Mouse (Mus musculus): ENCODE data around the gene Treml4. TPM values are rescaled to one million over a fixed set of nuclear protein-coding genes. Genes with fewer than 3 reads are reported as not detected.

Gene Treml4
- polyA plus RNA-seq (2012) = 0.12 and 0.14 TPM in 2 replicates

DNA sequence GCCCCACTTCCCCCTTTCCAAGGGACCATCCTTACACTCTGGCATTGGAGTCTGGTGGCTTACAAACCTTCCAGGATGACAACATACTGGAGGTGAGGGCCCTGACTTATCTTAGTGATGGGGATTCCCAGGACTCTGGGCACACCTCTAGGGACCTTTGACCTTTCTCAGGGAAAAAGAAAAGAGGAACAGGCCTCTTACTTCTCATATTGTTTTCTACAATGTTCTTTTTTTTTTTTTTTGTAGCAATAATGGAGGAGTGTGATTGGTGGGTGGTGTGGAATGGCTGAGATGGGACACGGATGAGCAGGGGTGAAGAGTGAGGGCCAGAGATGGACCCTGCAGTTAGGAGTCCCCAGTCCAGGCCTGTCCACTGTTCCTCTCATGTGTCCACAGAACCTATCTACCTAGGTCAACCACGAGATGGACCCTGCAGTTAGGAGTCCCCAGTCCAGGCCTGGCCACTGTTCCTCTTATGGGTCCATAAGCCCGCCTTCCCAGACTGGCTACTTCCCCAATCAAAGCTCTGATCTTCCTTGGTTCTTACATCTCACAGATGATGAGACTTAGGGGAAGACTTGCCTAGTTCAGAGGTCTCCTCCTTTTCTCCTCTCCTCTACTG lies at the start of gene Treml4:
TSS of gene Treml4 (plus strand) at position 555 of the 622 bp plus-strand sequence.

DNA sequence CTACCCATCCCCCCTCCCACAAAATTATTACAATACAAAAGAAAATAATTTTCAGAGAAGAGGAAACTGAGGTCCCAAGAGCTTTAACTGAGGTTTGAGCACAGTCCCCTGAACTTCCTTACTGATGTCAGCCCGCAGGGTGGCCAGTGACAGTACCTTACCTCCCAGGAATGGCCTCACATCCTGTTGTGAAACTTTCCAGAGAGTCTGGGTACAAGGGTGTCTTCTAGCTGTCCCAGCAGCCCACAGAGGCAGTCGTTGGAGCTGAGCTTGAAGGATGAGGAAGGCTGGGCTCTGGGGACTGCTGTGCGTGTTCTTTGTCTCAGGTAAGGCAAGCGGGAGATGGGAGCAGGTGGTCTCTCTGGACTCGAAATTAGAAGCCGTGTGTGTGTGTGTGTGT lies 31.6 kb upstream of the Treml4 start, which contains the start of gene Trem1:
TSS of gene Trem1 (plus strand) at position 251 of the 400 bp plus-strand sequence.

DNA sequence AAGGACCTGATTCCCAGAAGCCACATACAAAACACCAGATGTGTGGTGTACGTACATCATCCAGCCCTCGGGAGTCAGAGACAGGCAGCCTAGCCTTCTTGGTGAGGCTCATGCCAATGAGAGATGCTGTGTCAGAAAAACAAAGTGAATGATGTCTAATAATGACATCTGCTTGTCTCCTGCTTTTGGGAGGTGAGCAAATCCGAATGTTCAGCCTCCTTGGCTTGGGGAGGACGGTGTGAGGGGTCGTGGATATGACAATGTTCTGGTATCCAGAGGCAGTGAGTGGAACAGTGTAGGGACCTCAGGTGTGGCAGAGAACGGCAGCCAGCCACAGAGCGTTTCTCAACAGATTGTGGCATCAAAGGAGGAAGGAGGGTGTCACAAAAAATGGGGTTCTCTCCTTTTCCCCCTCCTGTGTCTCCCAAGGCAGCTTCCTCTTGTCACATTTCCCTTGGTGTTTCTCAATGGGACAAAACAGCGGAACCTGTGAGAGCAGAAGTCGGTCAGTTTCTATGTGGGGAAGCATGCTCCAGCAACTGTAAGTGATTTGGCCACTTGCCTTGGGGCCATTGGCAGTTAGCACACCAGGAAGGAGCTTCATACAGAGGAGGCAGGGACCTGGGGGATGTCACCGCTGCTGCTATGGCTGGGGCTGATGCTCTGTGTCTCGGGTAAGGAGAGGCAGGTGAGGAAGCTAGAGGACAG lies 16.7 kb upstream of the Treml4 start, which contains the start of gene Trem3:
TSS of gene Trem3 (plus strand) at position 557 of the 708 bp plus-strand sequence.

DNA sequence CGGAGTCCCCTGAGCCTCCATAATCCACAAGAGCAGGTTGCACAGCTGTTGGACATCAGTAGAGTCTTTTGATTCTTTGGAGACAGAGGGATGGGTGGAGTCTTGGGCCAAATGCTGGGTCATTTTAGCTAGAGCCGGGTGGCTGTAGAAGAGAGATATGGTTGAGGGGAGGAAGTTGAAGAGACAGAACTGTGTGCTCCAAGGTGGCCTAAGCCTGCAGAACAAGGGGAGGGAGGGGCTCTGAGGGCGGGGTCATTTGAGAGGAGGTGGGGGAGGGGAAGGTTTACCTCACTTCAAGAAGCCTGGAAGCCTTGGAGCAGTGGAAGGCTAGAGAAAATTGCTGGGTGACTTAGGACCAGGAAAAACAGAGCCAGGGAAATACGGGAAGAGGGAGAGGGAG lies 35.1 kb downstream of the Treml4 start, which contains the start of gene Treml2:
TSS of gene Treml2 (plus strand) at position 296 of the 400 bp plus-strand sequence.

DNA sequence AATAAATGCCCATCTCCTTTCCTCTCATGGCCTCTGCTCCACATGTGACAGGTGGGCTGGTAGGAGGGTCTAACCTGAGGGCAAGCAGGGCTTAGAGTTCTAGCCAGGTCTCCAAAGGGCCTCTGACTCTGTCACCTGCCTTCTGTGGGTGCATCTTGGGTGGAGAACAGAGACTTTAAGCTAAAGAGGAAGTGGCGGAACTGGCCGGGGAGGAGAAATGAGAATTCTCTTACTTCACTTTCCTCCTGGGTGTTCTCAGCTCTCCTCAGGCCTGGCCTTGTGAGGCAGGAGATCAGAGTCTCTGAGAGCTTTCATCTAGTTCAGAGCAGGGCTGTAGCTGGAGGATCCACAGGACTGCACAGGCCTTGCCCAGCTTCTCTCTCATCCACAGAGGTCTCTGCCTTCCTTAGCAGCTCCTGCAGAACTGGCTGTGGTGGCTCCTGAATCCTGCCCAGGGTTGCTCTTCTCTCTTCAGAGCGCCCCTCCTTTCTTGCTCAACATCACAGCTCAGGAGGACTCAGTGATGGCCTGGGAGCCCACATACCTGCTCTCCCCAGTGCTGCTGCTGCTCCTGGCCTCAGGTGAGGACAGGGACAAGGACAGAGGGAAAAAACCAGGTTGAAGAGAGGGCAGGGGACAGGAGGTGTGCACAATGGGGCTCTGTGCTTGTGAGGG lies 51.9 kb downstream of the Treml4 start, which contains the start of gene B430306N03Rik:
TSS of gene B430306N03Rik (plus strand) at position 237 of the 675 bp plus-strand sequence.

Other genes with a start within 250 kb of the Treml4 start
- gene 1700122O11Rik, start 226.0 kb upstream of the Treml4 start, polyA plus RNA-seq (2012) = not detected in 2 replicates
- gene 1700067P10Rik, start 175.0 kb upstream of the Treml4 start, polyA plus RNA-seq (2012) = not detected in 2 replicates
- gene 9830107B12Rik, start 118.0 kb upstream of the Treml4 start, polyA plus RNA-seq (2012) = 0.03 and 0.05 TPM in 2 replicates
- 0.18 and 0.81 TPM in 2 replicates for gene A530064D06Rik, start 97.0 kb upstream of the Treml4 start, polyA plus RNA-seq (2012)
- gene Trem1, start 31.5 kb upstream of the Treml4 start, polyA plus RNA-seq (2012) = 1.00 and 1.9 TPM in 2 replicates
- 8.8 and 15.1 TPM in 2 replicates for gene Trem3, start 16.5 kb upstream of the Treml4 start, polyA plus RNA-seq (2012)
- 19.0 and 27.0 TPM in 2 replicates for gene Treml2, start 35.2 kb downstream of the Treml4 start, polyA plus RNA-seq (2012)
- 1.5 and 2.0 TPM in 2 replicates for gene B430306N03Rik, start 51.8 kb downstream of the Treml4 start, polyA plus RNA-seq (2012)
- 3.6 and 9.1 TPM in 2 replicates for gene Trem2, start 82.1 kb downstream of the Treml4 start, polyA plus RNA-seq (2012)
- gene Treml1, start 95.6 kb downstream of the Treml4 start, polyA plus RNA-seq (2012) = 6.8 and 11.2 TPM in 2 replicates
- 44.0 and 49.3 TPM in 2 replicates for gene Nfya, start 145.6 kb downstream of the Treml4 start, polyA plus RNA-seq (2012)
- 3.8 and 4.7 TPM in 2 replicates for gene Oard1, start 145.7 kb downstream of the Treml4 start, polyA plus RNA-seq (2012)
- gene Apobec2, start 168.6 kb downstream of the Treml4 start, polyA plus RNA-seq (2012) = 0.04 TPM in 1 of 2 replicates, not detected in the other
- gene Tspo2, start 187.2 kb downstream of the Treml4 start, polyA plus RNA-seq (2012) = 39.3 and 49.6 TPM in 2 replicates
- 0.68 and 0.70 TPM in 2 replicates for gene Unc5cl, start 190.6 kb downstream of the Treml4 start, polyA plus RNA-seq (2012)

Data from megakaryocyte-erythroid progenitor cell, adult 5 weeks (primary cell).